Mouse (Mus musculus) forelimb bud, embryonic 11.5 days (tissue): ENCODE results near the gene Tulp3.
"Not testable (repeated sequence)": the region's sequence is repeated elsewhere in the genome, so short reads cannot be mapped to it uniquely, and the experiment has no call there.

ENCODE experiments used
- DNase-seq: peaks from one replicate; pipeline ENCODE4 v3.0.0-alpha.2; 2012; ENCODE audit warnings: low read depth, low spot score

The Tulp3 gene

GRCm38 (mm10) chr6:128358999-128359398 is 3.3 kb upstream of the Tulp3 start:
- DNase-seq: peak; percentile 55

- DNase-seq: peak; percentile 52
Measured at GRCm38 (mm10) chr6:128355201-128355681, 410 bp downstream of the Tulp3 start.

DNA sequence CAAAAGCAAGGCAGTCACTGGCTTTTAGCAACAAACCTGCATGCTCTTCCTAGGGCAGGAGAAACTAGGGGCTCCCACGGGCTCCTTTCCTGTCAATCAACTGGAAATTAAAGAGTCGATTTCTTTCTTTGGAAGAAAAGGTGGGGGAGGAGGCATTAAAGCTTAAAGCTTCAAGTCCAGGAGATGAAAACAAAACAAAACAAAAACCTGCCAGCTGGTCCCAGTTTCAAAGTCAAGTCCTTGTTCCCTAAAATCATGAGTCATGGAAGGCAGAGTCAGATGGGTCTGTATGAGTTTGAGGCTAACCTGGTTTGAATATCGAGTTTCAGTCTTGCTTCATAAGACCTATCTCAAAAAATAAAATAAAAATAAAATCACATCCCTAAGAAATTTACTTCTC is 1.5 kb downstream of the Tulp3 start:
- no peak for DNase-seq

GRCm38 (mm10) chr6:128349711-128350110 is 5.9 kb downstream of the Tulp3 start:
- DNase-seq: no peak

- DNase-seq: no peak
Measured at GRCm38 (mm10) chr6:128346782-128347181, 8.9 kb downstream of the Tulp3 start.

GRCm38 (mm10) chr6:128345623-128346022 is 10.0 kb downstream of the Tulp3 start:
- no peak for DNase-seq

DNA sequence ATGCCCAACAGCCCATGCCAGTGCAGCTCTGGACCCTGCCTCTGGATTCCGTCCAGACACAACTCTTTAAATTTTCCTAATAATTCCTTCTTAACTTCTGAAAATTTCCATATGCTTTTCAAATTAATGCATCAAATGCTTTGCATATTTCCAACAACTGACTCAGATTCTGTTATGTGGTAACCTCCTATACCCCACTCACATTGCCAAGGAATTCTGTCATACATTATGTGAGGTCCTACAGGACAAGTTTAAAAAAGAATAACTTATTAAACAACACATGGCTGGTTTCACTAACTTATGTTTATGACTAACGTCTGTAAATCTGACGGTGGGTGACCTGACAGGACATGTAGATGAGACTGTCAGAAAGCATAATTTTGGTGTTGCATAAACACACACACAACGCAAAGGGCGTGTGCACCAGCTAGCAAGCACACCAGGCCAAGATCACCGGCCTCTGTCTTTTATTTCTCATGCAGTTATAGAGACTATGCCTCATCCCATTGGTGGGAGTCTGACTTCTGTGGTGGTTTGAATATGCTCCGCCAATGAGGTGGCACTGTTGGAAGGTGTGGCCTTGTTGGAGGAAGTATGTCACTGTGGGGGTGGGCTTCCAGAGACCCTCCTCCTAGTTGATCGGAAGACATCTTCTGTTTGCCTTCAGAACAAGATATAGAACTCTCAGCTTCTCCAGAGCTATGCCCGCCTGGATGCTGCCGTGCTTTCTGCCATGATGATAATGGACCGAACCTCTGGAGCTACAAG is 13.5 kb downstream of the Tulp3 start:
- no peak for DNase-seq

- DNase-seq: peak; percentile 48
Measured at GRCm38 (mm10) chr6:128338876-128339275, 16.8 kb downstream of the Tulp3 start.

DNA sequence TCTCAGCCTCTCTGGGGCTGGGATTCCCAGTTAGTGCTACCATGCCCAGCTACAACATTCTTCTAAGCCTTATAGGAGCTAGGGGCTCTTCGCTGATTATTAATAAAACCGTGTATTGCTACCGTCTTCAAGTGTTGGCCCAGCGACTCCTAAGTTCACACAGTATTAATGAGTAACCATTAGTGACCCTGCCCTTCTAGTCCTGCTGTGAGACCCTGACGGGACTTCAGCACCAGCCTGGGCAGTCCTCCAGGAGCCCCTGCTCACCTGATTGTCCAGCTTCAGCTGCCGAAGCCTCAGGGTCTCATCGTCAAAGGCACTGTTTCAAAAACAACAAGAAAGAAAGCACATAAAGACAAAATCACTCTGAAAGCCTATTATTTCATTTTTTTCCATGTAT is 18.2 kb downstream of the Tulp3 start:
- DNase-seq: no peak

DNA sequence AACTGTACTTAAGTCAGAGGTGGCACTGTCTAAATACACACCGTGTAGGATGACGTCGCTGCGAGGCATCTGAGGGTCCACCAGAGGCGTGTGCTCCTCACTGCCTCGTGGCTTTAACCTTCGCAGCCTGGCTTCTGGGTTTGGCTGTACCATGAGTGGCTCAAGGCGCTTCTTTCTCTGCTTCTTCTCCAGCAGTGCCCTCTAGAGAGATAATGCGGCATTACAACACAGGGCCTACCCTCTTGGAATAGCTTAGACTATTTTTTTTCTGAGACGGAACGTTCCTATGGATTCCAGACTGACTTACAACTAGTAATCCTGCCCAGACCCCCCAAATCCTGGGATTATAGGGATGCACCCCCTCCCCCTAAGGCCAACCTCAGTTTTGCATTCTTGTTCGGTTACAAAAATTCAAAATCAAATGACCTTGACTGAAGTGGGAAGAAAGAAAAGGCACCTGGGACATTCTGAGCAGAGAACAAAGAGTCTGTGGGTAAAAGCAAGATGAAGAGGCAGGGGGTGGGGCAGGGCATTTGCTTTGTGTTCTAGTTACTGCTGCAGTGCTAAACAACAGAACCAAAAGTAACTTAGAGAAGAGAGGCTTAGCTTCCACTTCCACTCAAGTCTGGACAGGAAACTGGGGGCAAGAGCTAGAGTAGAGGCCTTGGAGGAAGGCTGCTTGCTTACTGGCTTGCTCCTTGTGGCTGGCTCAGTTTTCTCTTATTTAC is 21.1 kb downstream of the Tulp3 start:
- peak; percentile 73 for DNase-seq

DNA sequence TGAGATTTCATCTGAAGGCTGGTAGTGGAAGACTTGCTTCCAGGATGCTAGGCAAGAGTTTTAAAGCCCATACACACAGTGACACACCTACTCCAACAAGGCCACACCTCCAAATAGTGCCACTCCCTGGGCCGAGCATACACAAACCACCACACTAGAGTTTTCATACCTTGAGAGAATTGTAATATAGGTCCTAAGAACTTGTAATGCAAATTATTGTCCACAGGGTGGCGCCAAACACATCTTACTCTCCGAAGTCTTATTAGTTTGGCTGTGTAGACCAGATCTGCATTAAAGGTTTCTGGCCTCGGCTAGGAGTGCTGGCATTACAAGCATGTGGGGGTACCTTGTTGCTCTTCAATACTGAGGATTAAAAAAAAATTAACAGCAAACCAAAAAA is 37.3 kb downstream of the Tulp3 start:
- peak; percentile 77 for DNase-seq

GRCm38 (mm10) chr6:128315597-128315996 is 40.1 kb downstream of the Tulp3 start:
- no peak for DNase-seq

GRCm38 (mm10) chr6:128314796-128315195 is 40.9 kb downstream of the Tulp3 start:
- DNase-seq: no peak

GRCm38 (mm10) chr6:128308311-128308710 is 47.3 kb downstream of the Tulp3 start:
- peak; percentile 89 for DNase-seq

- no peak for DNase-seq
Measured at GRCm38 (mm10) chr6:128304801-128305200, 50.9 kb downstream of the Tulp3 start.

- DNase-seq: not testable (repeated sequence)
Measured at GRCm38 (mm10) chr6:128302640-128303039, 53.0 kb downstream of the Tulp3 start.

DNA sequence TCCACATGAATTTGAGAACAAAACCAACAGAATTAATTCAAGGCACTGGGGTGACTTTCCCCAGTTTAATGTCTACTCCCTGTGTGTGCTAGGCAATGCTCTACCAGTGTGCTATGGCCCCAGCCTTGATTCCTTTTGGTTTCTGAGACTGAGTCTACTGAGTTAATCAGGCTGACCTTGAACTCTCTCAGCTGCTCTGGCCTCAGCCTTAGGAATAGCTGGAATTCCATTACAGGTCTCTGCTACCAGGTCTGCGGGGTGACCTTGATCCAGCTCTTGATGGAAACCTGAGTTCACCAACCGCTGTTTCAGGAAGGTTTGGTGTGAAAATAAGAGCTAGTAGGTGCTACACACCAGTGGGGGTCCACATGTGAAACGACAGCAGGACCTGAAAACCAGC is 53.8 kb downstream of the Tulp3 start:
- no peak for DNase-seq

DNA sequence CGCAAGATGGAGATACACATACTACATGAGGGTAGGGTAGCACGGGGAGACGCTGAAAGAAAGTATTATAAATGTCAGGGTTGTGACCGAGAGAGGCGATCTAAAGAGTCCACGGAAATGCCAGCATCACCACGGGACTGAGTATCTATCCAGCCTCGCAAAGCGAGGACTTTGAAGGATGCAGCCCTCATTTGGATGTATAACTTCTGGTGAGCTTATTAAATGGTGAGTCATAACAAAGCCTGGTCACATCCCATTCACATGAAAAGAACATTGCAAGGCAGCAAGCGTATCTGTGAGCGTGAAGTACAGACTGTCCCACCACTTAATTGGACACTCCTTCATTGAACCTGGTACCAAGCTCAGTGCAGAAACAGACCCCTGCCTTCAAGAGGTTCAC is 54.2 kb downstream of the Tulp3 start:
- no peak for DNase-seq

DNA sequence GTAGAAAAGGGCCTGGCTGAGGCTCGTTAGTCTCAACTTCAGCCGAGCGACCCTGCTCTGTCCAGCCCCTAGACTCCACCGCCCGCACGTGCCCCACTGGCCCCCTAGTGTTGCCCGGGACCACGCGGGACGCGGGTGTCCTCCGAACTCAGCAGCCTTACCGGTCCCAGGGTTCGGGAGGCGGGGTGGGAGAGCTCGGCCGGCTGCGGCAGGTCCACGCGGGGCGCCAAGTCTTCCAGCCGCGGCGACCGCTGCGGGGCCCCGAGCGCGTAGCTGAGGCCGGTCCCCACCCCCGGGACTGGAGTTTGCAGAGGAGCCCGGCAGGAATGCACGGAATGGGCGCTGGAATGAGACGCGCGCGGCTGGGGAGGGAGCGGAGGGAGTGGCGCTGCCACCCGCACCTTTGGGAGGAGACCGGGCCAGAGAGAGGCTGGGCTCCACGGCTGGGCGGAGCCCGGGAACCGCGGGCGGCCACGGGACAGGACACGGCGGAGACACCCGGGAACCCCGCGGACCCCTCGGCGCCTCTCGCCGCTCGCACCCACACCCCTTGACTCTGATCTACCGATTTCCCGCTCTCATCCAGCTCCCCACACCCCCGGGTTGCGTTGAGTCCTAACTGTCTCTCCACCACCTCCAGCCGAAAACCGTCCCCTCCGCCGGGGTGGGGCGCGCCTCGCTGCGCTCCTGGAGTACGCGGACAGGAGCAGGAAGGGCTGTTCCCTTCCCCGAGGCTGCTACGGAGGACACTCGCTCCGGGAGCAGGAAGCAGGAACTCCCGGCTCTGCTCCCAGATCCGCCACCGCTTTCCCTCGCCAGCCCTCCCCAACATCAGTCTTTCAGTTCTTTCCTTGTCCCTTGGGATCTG is 55.3 kb downstream of the Tulp3 start, which contains the start of gene Tead4:
Gene Tead4 (minus strand): TSS at position 690 of the 868 bp plus-strand sequence.
- DNase-seq: no peak

DNA sequence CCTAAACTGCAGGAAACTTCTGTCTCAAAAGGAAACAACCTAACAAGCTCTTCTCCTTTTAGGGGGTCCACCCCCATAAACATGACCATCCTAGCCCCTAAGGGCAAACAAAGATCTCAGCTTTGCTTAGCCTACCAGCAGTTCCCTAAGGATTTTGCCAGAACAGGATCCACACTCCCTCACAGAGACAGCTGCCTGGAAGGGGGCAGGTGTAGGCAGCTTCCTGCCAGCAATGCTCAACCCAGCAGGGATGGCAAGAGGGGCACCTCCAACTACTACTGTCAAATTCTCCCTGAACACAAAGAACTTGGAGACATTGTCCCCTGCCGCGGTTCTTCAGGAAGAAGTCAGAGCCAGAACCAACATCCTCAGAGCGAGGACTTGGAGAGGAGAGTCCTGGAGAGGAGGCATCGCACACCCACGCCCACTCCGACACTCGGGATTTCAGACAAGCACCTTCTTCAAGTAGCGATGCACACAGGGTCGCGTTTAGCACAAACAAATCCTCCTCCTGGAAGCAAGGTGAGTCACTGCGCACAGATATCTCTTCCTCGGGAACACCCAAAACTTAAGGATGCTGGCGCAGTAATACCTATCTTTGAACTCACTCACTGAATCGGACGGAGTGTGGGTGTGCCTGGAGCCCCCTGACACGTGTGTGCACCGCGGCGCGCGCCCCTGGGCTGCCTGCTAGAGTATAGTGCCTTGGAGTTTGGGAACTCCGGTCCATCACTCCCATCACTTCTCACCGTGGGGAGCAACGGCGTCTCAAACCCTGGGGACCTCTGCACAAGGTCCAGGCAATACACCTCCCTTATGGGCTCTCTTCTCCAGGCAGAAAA is 56.1 kb downstream of the Tulp3 start:
- no peak for DNase-seq

GRCm38 (mm10) chr6:128298246-128298645 is 57.4 kb downstream of the Tulp3 start:
- no peak for DNase-seq
